Mouse (Mus musculus): Measurements from ENCODE around the gene Ugcg.

DNA sequence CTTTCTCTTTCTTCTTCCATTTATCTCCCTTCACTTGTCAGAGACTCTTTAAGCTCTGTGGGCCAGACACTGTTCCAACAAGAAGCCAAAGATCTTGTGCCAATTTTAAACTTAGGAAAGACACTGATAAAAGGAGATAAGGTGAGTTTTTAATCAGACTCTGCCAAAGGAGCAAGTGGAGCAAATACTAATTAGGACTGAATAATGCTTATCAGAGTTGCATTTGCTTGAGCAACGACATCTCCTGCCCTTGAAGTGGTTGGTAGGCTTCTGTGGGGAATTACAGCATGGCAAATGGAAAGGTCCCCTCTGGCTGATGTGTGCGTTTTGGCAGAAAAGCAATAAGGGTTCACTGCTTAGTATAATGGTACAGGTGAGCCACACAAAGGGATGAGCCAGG is 31.4 kb upstream of the Ugcg start:
- no peak for TF ChIP-seq CTCF (IDR thresholded peaks at IDR 0.05)
- TF ChIP-seq POLR2A (IDR thresholded peaks at IDR 0.05; ENCODE audit: insufficient read depth, low read depth, low read length) = no peak
- no peak for TF ChIP-seq EP300 (IDR thresholded peaks at IDR 0.05; ENCODE audit: insufficient read depth, low read depth, low read length)
